Mouse (Mus musculus): Measurements from ENCODE around the gene Pcp4l1.

The Pcp4l1 gene

GRCm38 (mm10) chr1:171221281-171222193, 25.5 kb upstream of the Pcp4l1 start:
- peak in 1 of 2 experiments; percentile 34 for DNase-seq

- peak; percentile 94 to 95 for DNase-seq
Observed at GRCm38 (mm10) chr1:171220871-171221270, 24.8 kb upstream of the Pcp4l1 start.

GRCm38 (mm10) chr1:171216241-171216955, 20.3 kb upstream of the Pcp4l1 start:
- no peak for DNase-seq

GRCm38 (mm10) chr1:171213801-171214496, 17.9 kb upstream of the Pcp4l1 start, which contains the start of gene Nr1i3:
Nr1i3 (plus strand) TSS chr1:171213970.
- no peak for DNase-seq

GRCm38 (mm10) chr1:171212854-171213253, 16.8 kb upstream of the Pcp4l1 start:
- no peak for DNase-seq

- DNase-seq = no peak
Observed at GRCm38 (mm10) chr1:171209409-171209808, 13.3 kb upstream of the Pcp4l1 start.

- no peak for DNase-seq
Observed at GRCm38 (mm10) chr1:171205704-171206493, 9.8 kb upstream of the Pcp4l1 start.

GRCm38 (mm10) chr1:171204249-171204644, 8.2 kb upstream of the Pcp4l1 start:
- no peak for DNase-seq

- DNase-seq = no peak
Observed at GRCm38 (mm10) chr1:171203471-171204248, 7.6 kb upstream of the Pcp4l1 start.

- no peak for DNase-seq
Observed at GRCm38 (mm10) chr1:171200769-171201168, 4.7 kb upstream of the Pcp4l1 start.

GRCm38 (mm10) chr1:171199532-171199931, 3.5 kb upstream of the Pcp4l1 start:
- no peak for DNase-seq

GRCm38 (mm10) chr1:171195046-171195822, 834 bp downstream of the Pcp4l1 start:
- DNase-seq = no peak

GRCm38 (mm10) chr1:171193911-171194830, 1.9 kb downstream of the Pcp4l1 start:
- DNase-seq = no peak

GRCm38 (mm10) chr1:171193093-171193840, 2.8 kb downstream of the Pcp4l1 start:
- DNase-seq = peak in 1 of 2 experiments; percentile 20

GRCm38 (mm10) chr1:171192283-171192682, 3.8 kb downstream of the Pcp4l1 start:
- DNase-seq = no peak

GRCm38 (mm10) chr1:171190832-171191231, 5.2 kb downstream of the Pcp4l1 start:
- no peak for DNase-seq

- DNase-seq = peak; percentile 15 to 32
Observed at GRCm38 (mm10) chr1:171189476-171190114, 6.5 kb downstream of the Pcp4l1 start.

- DNase-seq = no peak
Observed at GRCm38 (mm10) chr1:171189046-171189445, 7.0 kb downstream of the Pcp4l1 start.
